In genomic region chr13:67127507-67127906, GRCm38 (mm10) we compare ENCODE assay signal across 8 mouse cellular contexts. TPM values are rescaled to one million over a fixed set of nuclear protein-coding genes. Genes with fewer than 3 reads are reported as not detected.
A peak's percentile ranks its signal among the peaks of the same experiment; 100 is the strongest.
DNase-seq lines count a peak whose midpoint lies in the region; ATAC-seq and TF ChIP-seq lines count a peak whose summit lies in the region.
"Not testable (repeated sequence)": the region's sequence is repeated elsewhere in the genome, so short reads cannot be mapped to it uniquely, and the experiment has no call there.

No protein-coding gene starts in this region.

- peak overlapping the region in 1 of 3 experiments; percentile 84 for H3K4me3 ChIP-seq in CH12.LX (replicated peaks in 1 of 3; ENCODE audit: low read depth in 2 of 3, low read length in 2 of 3, poor library complexity in 1 of 3)
- peak overlapping the region; percentile 73; the same call in 1 of the 2 replicates for H3K4me3 ChIP-seq in forebrain, embryonic 10.5 days
- H3K4me3 ChIP-seq in heart, embryonic 11.5 days (ENCODE audit: low read depth, low read length) = peak overlapping the region; percentile 75; the same call in 1 of the 2 replicates
- peak overlapping the region; percentile 68 for H3K4me3 ChIP-seq in hindbrain, embryonic 15.5 days
- peak overlapping the region; percentile 89 for H3K4me3 ChIP-seq in layer of hippocampus, adult 2 months
- not testable (repeated sequence) for H3K4me3 ChIP-seq in lung, embryonic 14.5 days (ENCODE audit: low read depth, low read length); stomach, embryonic 16.5 days (replicated peaks; ENCODE audit: low read length)
- peak overlapping the region; percentile 61 for H3K4me3 ChIP-seq in midbrain, embryonic 16.5 days (ENCODE audit: low read depth, low read length)

- H3K27me3 ChIP-seq in CH12.LX (replicated peaks); forebrain, embryonic 10.5 days (ENCODE audit: poor library complexity, severe bottlenecking); heart, embryonic 11.5 days (ENCODE audit: control insufficient read depth, insufficient read depth, low read length); hindbrain, embryonic 15.5 days; lung, embryonic 14.5 days (ENCODE audit: insufficient read depth, low read length); midbrain, embryonic 16.5 days (ENCODE audit: control insufficient read depth, insufficient read depth, low read depth, low read length); stomach, embryonic 16.5 days (ENCODE audit: control insufficient read depth, insufficient read depth, low read length): not testable (repeated sequence)

- H3K4me1 ChIP-seq in CH12.LX (ENCODE audit: control insufficient read depth in 1 of 2, insufficient read depth in 2 of 2) = peaks cover 0 to 11% of the 10 kb centered on the region in 2 experiments; a peak in 1 of 4 replicates
- not testable (repeated sequence) for H3K4me1 ChIP-seq in forebrain, embryonic 10.5 days; heart, embryonic 11.5 days (ENCODE audit: control insufficient read depth, insufficient read depth, low read length); lung, embryonic 14.5 days (ENCODE audit: insufficient read depth); midbrain, embryonic 16.5 days (ENCODE audit: control insufficient read depth, insufficient read depth, low read length); stomach, embryonic 16.5 days (ENCODE audit: control insufficient read depth, insufficient read depth, low read length)
- H3K4me1 ChIP-seq in hindbrain, embryonic 15.5 days (replicated peaks) = peaks cover 12% of the 10 kb centered on the region

- TF ChIP-seq POLR2A in CH12.LX (IDR thresholded peaks at IDR 0.05; ENCODE audit: low read depth, low read length) = not testable (repeated sequence)

- TF ChIP-seq CTCF in CH12.LX (conservative IDR thresholded peaks at IDR 0.05 in 1 of 2, IDR thresholded peaks at IDR 0.05 in 1 of 2; ENCODE audit: low read depth in 2 of 2, low read length in 2 of 2); layer of hippocampus, adult 2 months (conservative IDR thresholded peaks at IDR 0.05); lung, embryonic 14.5 days (IDR thresholded peaks at IDR 0.05; ENCODE audit: low read depth): not testable (repeated sequence)

- H3K4me2 ChIP-seq in CH12.LX (ENCODE audit: insufficient read depth, low read depth, poor library complexity, severe bottlenecking) = peak overlapping the region; percentile 29; the same call in 1 of the 2 replicates
- H3K4me2 ChIP-seq in heart, embryonic 11.5 days = peak overlapping the region; percentile 77
- H3K4me2 ChIP-seq in hindbrain, embryonic 15.5 days = peak overlapping the region; percentile 76
- H3K4me2 ChIP-seq in lung, embryonic 14.5 days = peak overlapping the region; percentile 64
- peak overlapping the region; percentile 61 for H3K4me2 ChIP-seq in midbrain, embryonic 16.5 days (ENCODE audit: low read length)
- H3K4me2 ChIP-seq in stomach, embryonic 16.5 days (ENCODE audit: low read depth, low read length) = peak overlapping the region; percentile 80

- not testable (repeated sequence) for TF ChIP-seq EP300 in CH12.LX (IDR thresholded peaks at IDR 0.05; ENCODE audit: low read length)

- in situ Hi-C loops in CH12.LX (cut with MboI; ENCODE audit: low pct_ligation_motif_present, low pct_unique_long_range_greater_than_20kb, low sequenced_read_pairs) = not testable (repeated sequence)

- DNase-seq in CH12.LX (ENCODE audit: extremely low read depth); forebrain, embryonic 10.5 days (ENCODE audit: extremely low spot score, low spot score); layer of hippocampus, adult 2 months (ENCODE audit: low spot score in 2 of 2); lung, embryonic 14.5 days: not testable (repeated sequence)

- H3K36me3 ChIP-seq in CH12.LX (replicated peaks in 1 of 2; ENCODE audit: control insufficient read depth in 1 of 2, insufficient read depth in 1 of 2, low read length in 1 of 2); forebrain, embryonic 10.5 days (replicated peaks); heart, embryonic 11.5 days (ENCODE audit: control insufficient read depth, insufficient read depth, low read length); hindbrain, embryonic 15.5 days; lung, embryonic 14.5 days (ENCODE audit: insufficient read depth); midbrain, embryonic 16.5 days (ENCODE audit: control insufficient read depth, insufficient read depth, low read length); stomach, embryonic 16.5 days (ENCODE audit: control insufficient read depth, insufficient read depth, low read length): not testable (repeated sequence)

- not testable (repeated sequence) for TF ChIP-seq RAD21 in CH12.LX (IDR thresholded peaks at IDR 0.05; ENCODE audit: low read depth, low read length)

- dilution Hi-C loops in CH12.LX (cut with MboI; ENCODE audit: extremely low pct_ligation_motif_present, extremely low pct_unique_long_range_greater_than_20kb, low sequenced_read_pairs) = not testable (repeated sequence)

- not testable (repeated sequence) for ATAC-seq in heart, embryonic 11.5 days (replicated peaks; ENCODE audit: insufficient number of reproducible peaks, low FRiP score, low TSS enrichment); stomach, embryonic 16.5 days (ENCODE audit: insufficient read depth, low FRiP score)
- peak; percentile 52; the same call in 1 of the 2 replicates for ATAC-seq in hindbrain, embryonic 15.5 days (ENCODE audit: low FRiP score, low read depth)
- ATAC-seq in lung, embryonic 14.5 days (ENCODE audit: insufficient read depth) = peak; percentile 10; the same call in 1 of the 2 replicates
- ATAC-seq in midbrain, embryonic 16.5 days = peak; percentile 50

- WGBS in forebrain, embryonic 10.5 days = 82% methylated on average over 10 of the region's 10 CpGs
- 70% methylated on average over 10 of the region's 10 CpGs for WGBS in heart, embryonic 11.5 days (ENCODE audit: insufficient replicate concordance)
- WGBS in hindbrain, embryonic 15.5 days = 77% methylated on average over 10 of the region's 10 CpGs
- WGBS in lung, embryonic 14.5 days = 76% methylated on average over 10 of the region's 10 CpGs
- 81% methylated on average over 10 of the region's 10 CpGs for WGBS in midbrain, embryonic 16.5 days
- WGBS in stomach, embryonic 16.5 days = 73% methylated on average over 10 of the region's 10 CpGs

- not testable (repeated sequence) for H3K9me3 ChIP-seq in CH12.LX (replicated peaks; ENCODE audit: low read length); forebrain, embryonic 10.5 days; heart, embryonic 11.5 days (replicated peaks; ENCODE audit: control insufficient read depth, low read length); hindbrain, embryonic 15.5 days; lung, embryonic 14.5 days (ENCODE audit: low read depth, low read length); midbrain, embryonic 16.5 days (replicated peaks; ENCODE audit: control insufficient read depth, low read length, poor library complexity, severe bottlenecking); stomach, embryonic 16.5 days (replicated peaks; ENCODE audit: control insufficient read depth, low read length)

- not testable (repeated sequence) for H3K9ac ChIP-seq in CH12.LX (ENCODE audit: insufficient read depth, low read depth); heart, embryonic 11.5 days (ENCODE audit: low read depth, low read length); lung, embryonic 14.5 days; stomach, embryonic 16.5 days (ENCODE audit: low read length)
- peak overlapping the region; percentile 69; the same call in 1 of the 2 replicates for H3K9ac ChIP-seq in hindbrain, embryonic 15.5 days
- peak overlapping the region; percentile 76; the same call in 1 of the 2 replicates for H3K9ac ChIP-seq in midbrain, embryonic 16.5 days (ENCODE audit: low read depth, low read length)

- not testable (repeated sequence) for H3K79me2 ChIP-seq in CH12.LX (replicated peaks; ENCODE audit: control insufficient read depth, extremely low read depth, insufficient read depth, poor library complexity, severe bottlenecking)

- not testable (repeated sequence) for H3K27ac ChIP-seq in CH12.LX (ENCODE audit: insufficient read depth, low read depth); heart, embryonic 11.5 days (ENCODE audit: low read depth, low read length); hindbrain, embryonic 15.5 days (replicated peaks); lung, embryonic 14.5 days (ENCODE audit: low read depth); midbrain, embryonic 16.5 days (ENCODE audit: low read length); stomach, embryonic 16.5 days (ENCODE audit: low read length)
- peak overlapping the region; percentile 85; the same call in 1 of the 2 replicates for H3K27ac ChIP-seq in forebrain, embryonic 10.5 days
- peak overlapping the region; percentile 86 for H3K27ac ChIP-seq in layer of hippocampus, adult 2 months

RNA-seq across cellular contexts. Expression of gene Zfp759, which starts 6.0 kb away (rescaled TPM):
- total RNA-seq in CH12.LX (2012; rRNA removed) (2.1 and 2.2 TPM in 2 replicates), CH12.LX (2014; rRNA removed) (6.1 and 7.1 TPM in 2 replicates)
- 2.6 and 2.7 TPM in 2 replicates for polyA plus RNA-seq in CH12.LX (2012; ENCODE audit: insufficient read length, low read depth)
- 2.2 TPM in 2 replicates for polyA plus RNA-seq in forebrain, embryonic 10.5 days (2016; fragmentation: Nextera tagmentation; extraction: Ambion mirVana)
- 1.7 and 1.8 TPM in 2 replicates for polyA plus RNA-seq in heart, embryonic 11.5 days (2014; fragmentation: Nextera tagmentation; extraction: Ambion mirVana)
- polyA plus RNA-seq in hindbrain, embryonic 15.5 days (2015; fragmentation: Nextera tagmentation; extraction: Ambion mirVana) = 4.0 and 4.4 TPM in 2 replicates
- total RNA-seq in layer of hippocampus, adult 2 months (2021) = 10 to 100 TPM in 1 of 2 experiments, 1 to 10 TPM in 1; 8.9 to 10.6 TPM
- 2.1 and 2.6 TPM in 2 replicates for polyA plus RNA-seq in lung, embryonic 14.5 days (2014; fragmentation: Nextera tagmentation; extraction: Ambion mirVana)
- polyA plus RNA-seq in midbrain, embryonic 16.5 days (2015; fragmentation: Nextera tagmentation; extraction: Ambion mirVana) = 4.5 and 4.9 TPM in 2 replicates
- 1.9 and 2.1 TPM in 2 replicates for polyA plus RNA-seq in stomach, embryonic 16.5 days (2015; fragmentation: Nextera tagmentation; extraction: Ambion mirVana)

RNA-seq across cellular contexts. Expression of gene Rslcan18, which starts 11.4 kb away (rescaled TPM):
- total RNA-seq in CH12.LX (2012; rRNA removed) (0.55 TPM in 2 replicates), CH12.LX (2014; rRNA removed) (0.18 and 0.81 TPM in 2 replicates)
- polyA plus RNA-seq in CH12.LX (2012; ENCODE audit: insufficient read length, low read depth) = 0.20 and 0.57 TPM in 2 replicates
- 0.07 and 0.22 TPM in 2 replicates for polyA plus RNA-seq in forebrain, embryonic 10.5 days (2016; fragmentation: Nextera tagmentation; extraction: Ambion mirVana)
- polyA plus RNA-seq in heart, embryonic 11.5 days (2014; fragmentation: Nextera tagmentation; extraction: Ambion mirVana) = 0.37 and 0.87 TPM in 2 replicates
- 0.06 and 0.20 TPM in 2 replicates for polyA plus RNA-seq in hindbrain, embryonic 15.5 days (2015; fragmentation: Nextera tagmentation; extraction: Ambion mirVana)
- total RNA-seq in layer of hippocampus, adult 2 months (2021) = under 1 TPM; 0.39 to 0.44 TPM
- polyA plus RNA-seq in lung, embryonic 14.5 days (2014; fragmentation: Nextera tagmentation; extraction: Ambion mirVana) = 0.26 and 0.28 TPM in 2 replicates
- polyA plus RNA-seq in midbrain, embryonic 16.5 days (2015; fragmentation: Nextera tagmentation; extraction: Ambion mirVana) = not detected in 2 replicates
- polyA plus RNA-seq in stomach, embryonic 16.5 days (2015; fragmentation: Nextera tagmentation; extraction: Ambion mirVana) = 0.31 and 0.47 TPM in 2 replicates

RNA-seq across cellular contexts. Expression of gene Gm28557, which starts 19.1 kb away (rescaled TPM):
- total RNA-seq in CH12.LX (2012; rRNA removed) = 3.4 and 4.2 TPM in 2 replicates
- total RNA-seq in CH12.LX (2014; rRNA removed) = 2.9 and 4.5 TPM in 2 replicates
- 1.6 TPM in 2 replicates for polyA plus RNA-seq in CH12.LX (2012; ENCODE audit: insufficient read length, low read depth)
- polyA plus RNA-seq in forebrain, embryonic 10.5 days (2016; fragmentation: Nextera tagmentation; extraction: Ambion mirVana) = 2.7 and 2.8 TPM in 2 replicates
- polyA plus RNA-seq in heart, embryonic 11.5 days (2014; fragmentation: Nextera tagmentation; extraction: Ambion mirVana) = 1.1 and 2.2 TPM in 2 replicates
- 0.85 and 2.0 TPM in 2 replicates for polyA plus RNA-seq in hindbrain, embryonic 15.5 days (2015; fragmentation: Nextera tagmentation; extraction: Ambion mirVana)
- total RNA-seq in layer of hippocampus, adult 2 months (2021) = 1 to 10 TPM; 3.0 to 4.3 TPM
- 3.4 and 3.5 TPM in 2 replicates for polyA plus RNA-seq in lung, embryonic 14.5 days (2014; fragmentation: Nextera tagmentation; extraction: Ambion mirVana)
- 0.95 and 1.5 TPM in 2 replicates for polyA plus RNA-seq in midbrain, embryonic 16.5 days (2015; fragmentation: Nextera tagmentation; extraction: Ambion mirVana)
- 3.1 and 3.3 TPM in 2 replicates for polyA plus RNA-seq in stomach, embryonic 16.5 days (2015; fragmentation: Nextera tagmentation; extraction: Ambion mirVana)

RNA-seq across cellular contexts. Expression of gene Zfp708, which starts 29.7 kb away (rescaled TPM):
- 0.81 and 1.1 TPM in 2 replicates for total RNA-seq in CH12.LX (2012; rRNA removed)
- total RNA-seq in CH12.LX (2014; rRNA removed) = 3.4 and 4.2 TPM in 2 replicates
- 1.1 and 1.2 TPM in 2 replicates for polyA plus RNA-seq in CH12.LX (2012; ENCODE audit: insufficient read length, low read depth)
- 6.6 and 6.7 TPM in 2 replicates for polyA plus RNA-seq in forebrain, embryonic 10.5 days (2016; fragmentation: Nextera tagmentation; extraction: Ambion mirVana)
- polyA plus RNA-seq in heart, embryonic 11.5 days (2014; fragmentation: Nextera tagmentation; extraction: Ambion mirVana) = 4.2 and 4.5 TPM in 2 replicates
- polyA plus RNA-seq in hindbrain, embryonic 15.5 days (2015; fragmentation: Nextera tagmentation; extraction: Ambion mirVana) = 8.9 TPM in 2 replicates
- total RNA-seq in layer of hippocampus, adult 2 months (2021) = 1 to 10 TPM; 2.5 to 3.5 TPM
- polyA plus RNA-seq in lung, embryonic 14.5 days (2014; fragmentation: Nextera tagmentation; extraction: Ambion mirVana) = 6.5 and 6.9 TPM in 2 replicates
- 9.9 and 10.8 TPM in 2 replicates for polyA plus RNA-seq in midbrain, embryonic 16.5 days (2015; fragmentation: Nextera tagmentation; extraction: Ambion mirVana)
- polyA plus RNA-seq in stomach, embryonic 16.5 days (2015; fragmentation: Nextera tagmentation; extraction: Ambion mirVana) = 3.7 and 4.6 TPM in 2 replicates

RNA-seq across cellular contexts. Expression of gene Rsl1, which starts 45.5 kb away (rescaled TPM):
- total RNA-seq in CH12.LX (2012; rRNA removed) (7.4 and 8.6 TPM in 2 replicates), CH12.LX (2014; rRNA removed) (16.0 and 18.8 TPM in 2 replicates)
- 9.8 and 10.7 TPM in 2 replicates for polyA plus RNA-seq in CH12.LX (2012; ENCODE audit: insufficient read length, low read depth)
- polyA plus RNA-seq in forebrain, embryonic 10.5 days (2016; fragmentation: Nextera tagmentation; extraction: Ambion mirVana) = 5.7 and 7.0 TPM in 2 replicates
- 3.6 and 4.0 TPM in 2 replicates for polyA plus RNA-seq in heart, embryonic 11.5 days (2014; fragmentation: Nextera tagmentation; extraction: Ambion mirVana)
- polyA plus RNA-seq in hindbrain, embryonic 15.5 days (2015; fragmentation: Nextera tagmentation; extraction: Ambion mirVana) = 6.3 and 6.8 TPM in 2 replicates
- total RNA-seq in layer of hippocampus, adult 2 months (2021) = 1 to 10 TPM; 4.1 to 6.7 TPM
- 5.1 and 7.3 TPM in 2 replicates for polyA plus RNA-seq in lung, embryonic 14.5 days (2014; fragmentation: Nextera tagmentation; extraction: Ambion mirVana)
- polyA plus RNA-seq in midbrain, embryonic 16.5 days (2015; fragmentation: Nextera tagmentation; extraction: Ambion mirVana) = 7.7 and 8.2 TPM in 2 replicates
- polyA plus RNA-seq in stomach, embryonic 16.5 days (2015; fragmentation: Nextera tagmentation; extraction: Ambion mirVana) = 7.5 and 10.0 TPM in 2 replicates

Comparison
In these comparisons a context has a peak if more than half of its experiments do, and no peak if none do; other contexts are left out.
1. H3K4me2 ChIP-seq: peak in every context shown above with its lines; median percentile 80 in stomach, embryonic 16.5 days; 77 in heart, embryonic 11.5 days; 76 in hindbrain, embryonic 15.5 days; 64 in lung, embryonic 14.5 days; 61 in midbrain, embryonic 16.5 days; 29 in CH12.LX.